Mouse (Mus musculus): Measurements from ENCODE around the gene Pias1. TPM values are rescaled to one million over a fixed set of nuclear protein-coding genes. Genes with fewer than 3 reads are reported as not detected.

Gene Pias1
- total and polyA plus RNA-seq, 3 experiments = 7.7 to 21.5 TPM; not detected in 1

DNA sequence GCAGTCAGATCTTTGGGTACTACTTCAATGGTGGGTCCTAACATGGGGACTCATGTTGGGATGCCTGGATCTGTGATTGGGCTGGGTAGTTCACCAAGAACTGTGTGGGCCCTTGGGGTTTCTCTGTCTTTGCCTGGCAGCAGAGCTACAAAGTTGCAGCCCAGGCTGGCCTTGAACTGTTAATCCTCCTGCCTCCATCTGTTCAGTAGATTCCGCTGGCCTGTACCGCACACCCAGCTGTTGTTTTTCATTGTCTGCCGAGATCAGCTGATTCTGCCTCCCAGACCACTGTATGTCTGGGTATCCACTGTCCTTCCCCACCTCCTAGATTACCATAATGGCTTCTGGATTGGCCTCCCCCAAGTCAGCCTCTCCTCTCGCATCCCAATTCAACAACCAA, 19.6 kb upstream of the Pias1 start:
- no peak for DNase-seq (ENCODE audit: low read depth, low spot score)
- Histone ChIP-seq H3K27ac (ENCODE audit: control insufficient read depth, low read depth, low read length) (no peak overlapping the region), H3K27me3 (ENCODE audit: control insufficient read depth in 1 of 2, insufficient read depth in 2 of 2, low read length in 2 of 2) (peaks cover 5 to 12% of the 10 kb centered on the region in 2 experiments), H3K36me3 (ENCODE audit: control insufficient read depth in 1 of 2, insufficient read depth in 2 of 2, low read length in 2 of 2) (no peaks in the 10 kb centered on the region), H3K4me1 (ENCODE audit: control insufficient read depth in 1 of 2, insufficient read depth in 2 of 2, low read length in 2 of 2) (no peaks in the 10 kb centered on the region), H3K9ac (ENCODE audit: control insufficient read depth, low read depth, low read length, poor library complexity, severe bottlenecking) (no peak overlapping the region), H3K9me3 (replicated peaks; ENCODE audit: insufficient read depth, low read length) (no peaks in the 10 kb centered on the region), H3K4me3 (ENCODE audit: control insufficient read depth in 1 of 2, insufficient read depth in 1 of 2, low read depth in 2 of 2, low read length in 2 of 2) (no peak overlapping the region), H3K79me2 (ENCODE audit: control insufficient read depth, insufficient read depth, low read length, poor library complexity) (no peaks in the 10 kb centered on the region)
- TF ChIP-seq ZKSCAN1 (IDR thresholded peaks at IDR 0.05; ENCODE audit: low read depth, low read length) (no peak), TAL1 (IDR thresholded peaks at IDR 0.05; ENCODE audit: low read length) (no peak), SMC3 (IDR thresholded peaks at IDR 0.05; ENCODE audit: low read depth, low read length) (no peak), MXI1 (IDR thresholded peaks at IDR 0.05; ENCODE audit: low read depth, low read length) (no peak), RAD21 (IDR thresholded peaks at IDR 0.05; ENCODE audit: low read depth, low read length) (no peak)

DNA sequence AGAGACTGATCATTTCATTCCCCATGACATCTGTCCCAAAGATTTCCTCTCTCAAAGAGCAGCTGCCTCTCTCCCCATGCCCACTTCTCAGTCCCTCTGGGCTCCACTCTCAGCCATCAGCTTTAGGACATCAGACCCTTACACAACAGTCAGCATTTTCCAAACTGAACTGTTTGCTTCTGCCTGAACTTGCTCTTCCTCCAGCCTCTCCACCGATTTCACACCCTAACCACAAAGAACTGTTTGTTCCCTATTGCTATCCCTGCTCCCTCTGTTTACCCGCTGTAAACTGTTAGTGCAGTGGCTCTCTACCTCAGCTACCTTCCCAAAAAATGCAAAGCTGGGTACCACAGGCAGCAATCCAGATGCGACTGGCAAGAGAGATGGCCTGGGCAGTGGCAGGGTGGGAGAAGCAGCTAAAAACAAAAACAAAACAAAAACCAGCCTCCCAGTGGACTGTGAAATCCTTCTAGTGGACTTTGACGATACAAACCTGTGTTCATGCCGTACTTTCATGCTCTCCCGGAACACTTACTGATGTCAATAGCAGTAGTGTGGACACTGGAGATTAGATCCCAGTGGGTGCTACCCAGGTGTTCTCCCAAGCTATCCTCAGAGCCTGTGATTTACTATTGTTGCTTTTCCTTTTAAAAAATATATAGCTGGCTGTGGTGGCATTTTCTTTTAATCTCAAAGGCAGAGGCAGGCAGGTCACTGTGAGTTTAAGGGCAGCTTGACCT, 18.5 kb upstream of the Pias1 start:
- H3K9ac ChIP-seq (ENCODE audit: control insufficient read depth, low read depth, low read length, poor library complexity, severe bottlenecking) = no peak overlapping the region
- H3K27ac ChIP-seq (ENCODE audit: control insufficient read depth, low read depth, low read length) = no peak overlapping the region
- H3K9me3 ChIP-seq (replicated peaks; ENCODE audit: insufficient read depth, low read length) = no peaks in the 10 kb centered on the region
- H3K36me3 ChIP-seq (ENCODE audit: control insufficient read depth in 1 of 2, insufficient read depth in 2 of 2, low read length in 2 of 2) = no peaks in the 10 kb centered on the region
- H3K27me3 ChIP-seq (ENCODE audit: control insufficient read depth in 1 of 2, insufficient read depth in 2 of 2, low read length in 2 of 2) = peaks cover 5 to 10% of the 10 kb centered on the region in 2 experiments
- TF ChIP-seq POLR2AphosphoS5 (IDR thresholded peaks at IDR 0.05; ENCODE audit: borderline replicate concordance, low read depth, low read length) = no peak
- TF ChIP-seq POLR2AphosphoS2 (IDR thresholded peaks at IDR 0.05; ENCODE audit: low read length) = no peak
- TF ChIP-seq NELFE (IDR thresholded peaks at IDR 0.05; ENCODE audit: low read depth, low read length) = no peak
- no peak for TF ChIP-seq USF2 (IDR thresholded peaks at IDR 0.05; ENCODE audit: borderline replicate concordance in 1 of 2, insufficient read depth in 1 of 2, low read depth in 1 of 2, low read length in 2 of 2)
- DNase-seq (ENCODE audit: low read depth, low spot score) = no peak
- H3K79me2 ChIP-seq (ENCODE audit: control insufficient read depth, insufficient read depth, low read length, poor library complexity) = no peaks in the 10 kb centered on the region
- no peak overlapping the region for H3K4me3 ChIP-seq (ENCODE audit: control insufficient read depth in 1 of 2, insufficient read depth in 1 of 2, low read depth in 2 of 2, low read length in 2 of 2)
- H3K4me1 ChIP-seq (ENCODE audit: control insufficient read depth in 1 of 2, insufficient read depth in 2 of 2, low read length in 2 of 2) = no peaks in the 10 kb centered on the region

DNA sequence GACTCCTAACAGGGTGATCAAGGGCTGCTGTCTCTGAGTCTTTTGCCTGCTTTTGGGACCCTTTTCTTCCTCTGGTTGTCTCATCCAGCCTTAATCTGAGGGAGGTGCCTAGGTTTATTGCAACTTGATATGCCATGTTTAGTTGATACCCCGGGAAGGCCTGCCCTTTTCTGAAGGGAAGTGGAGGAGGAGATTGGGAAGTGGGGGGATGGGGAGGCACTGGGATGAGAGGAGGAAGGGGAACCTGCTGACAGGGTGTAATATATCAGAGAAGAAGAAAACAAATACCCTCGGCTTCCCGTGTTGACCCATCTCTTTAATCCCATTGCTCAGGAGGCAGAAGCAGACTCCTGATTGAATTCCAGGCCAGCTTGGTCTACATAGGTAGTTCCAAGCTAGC, 10.8 kb upstream of the Pias1 start:
- no peak for DNase-seq (ENCODE audit: low read depth, low spot score)
- Histone ChIP-seq H3K9ac (ENCODE audit: control insufficient read depth, low read depth, low read length, poor library complexity, severe bottlenecking) (no peak overlapping the region), H3K27me3 (ENCODE audit: control insufficient read depth in 1 of 2, insufficient read depth in 2 of 2, low read length in 2 of 2) (peaks cover 11 to 20% of the 10 kb centered on the region in 2 experiments), H3K79me2 (ENCODE audit: control insufficient read depth, insufficient read depth, low read length, poor library complexity) (no peaks in the 10 kb centered on the region), H3K27ac (ENCODE audit: control insufficient read depth, low read depth, low read length) (no peak overlapping the region), H3K36me3 (ENCODE audit: control insufficient read depth in 1 of 2, insufficient read depth in 2 of 2, low read length in 2 of 2) (no peaks in the 10 kb centered on the region), H3K9me3 (replicated peaks; ENCODE audit: insufficient read depth, low read length) (no peaks in the 10 kb centered on the region), H3K4me3 (ENCODE audit: control insufficient read depth in 1 of 2, insufficient read depth in 1 of 2, low read depth in 2 of 2, low read length in 2 of 2) (no peak overlapping the region), H3K4me1 (ENCODE audit: control insufficient read depth in 1 of 2, insufficient read depth in 2 of 2, low read length in 2 of 2) (no peaks in the 10 kb centered on the region)
- TF ChIP-seq GABPA (IDR thresholded peaks at IDR 0.05; ENCODE audit: low read depth, low read length) = no peak
- no peak for TF ChIP-seq MYC (IDR thresholded peaks at IDR 0.05; ENCODE audit: low read depth, low read length)

Data from MEL (cell line).